Mouse (Mus musculus) liver, adult 2 months (tissue): Measurements from ENCODE around the gene Etnk2. TPM values are rescaled to one million over a fixed set of nuclear protein-coding genes. Genes with fewer than 3 reads are reported as not detected.

Experiments used
- DNase-seq: peaks from one replicate; pipeline ENCODE4 v3.0.0-alpha.2; 2011; ENCODE audit warnings: low read depth, low spot score; ENCODE audit errors: extremely low read depth
- H3K27ac ChIP-seq: fragments of 200-500 bp; replicated peaks from 2 replicates; pipeline ENCODE4 v1.5.1; 2012; ENCODE audit warnings: low read depth, mild to moderate bottlenecking, control low read depth, inconsistent platforms, low read length; ENCODE audit not compliant: insufficient read depth
- H3K27me3 ChIP-seq: fragments of 200-500 bp; 2 replicates; pipeline ENCODE4 v1.6.1; 2012; ENCODE audit warnings: mild to moderate bottlenecking, moderate library complexity, low read length, inconsistent platforms; ENCODE audit not compliant: control insufficient read depth, insufficient read depth
- H3K36me3 ChIP-seq: fragments of 200-500 bp; 2 replicates; pipeline ENCODE4 v1.6.1; 2012; ENCODE audit warnings: low read length, inconsistent platforms; ENCODE audit not compliant: control insufficient read depth, insufficient read depth
- H3K4me1 ChIP-seq: fragments of 200-500 bp; 2 replicates; pipeline ENCODE4 v1.6.1; 2011; ENCODE audit warnings: low read length; ENCODE audit not compliant: control insufficient read depth, insufficient read depth
- H3K4me3 ChIP-seq: fragments of 200-500 bp; 2 replicates; pipeline ENCODE4 v1.5.1; 2011; ENCODE audit warnings: low read depth, mild to moderate bottlenecking, control low read depth, low read length, moderate library complexity; ENCODE audit not compliant: insufficient read depth
- H3K79me2 ChIP-seq: fragments of 200-500 bp; 2 replicates; pipeline ENCODE4 v1.6.1; 2012; ENCODE audit warnings: inconsistent platforms, mild to moderate bottlenecking, low read length, moderate library complexity; ENCODE audit not compliant: control insufficient read depth, insufficient read depth
- H3K9ac ChIP-seq: fragments of 200-500 bp; 2 replicates; pipeline ENCODE4 v1.6.1; 2012; ENCODE audit warnings: low read depth, mild to moderate bottlenecking, control low read depth, inconsistent platforms, low read length
- CTCF ChIP-seq: fragments of 200-500 bp; IDR thresholded peaks from 2 replicates; pipeline ENCODE4 v1.5.1; 2011; ENCODE audit warnings: low read depth, low read length, control low read depth
- POLR2A ChIP-seq: fragments of 200-500 bp; IDR thresholded peaks from 2 replicates; pipeline ENCODE4 v1.6.1; 2011; ENCODE audit warnings: low read length, control low read depth; ENCODE audit not compliant: insufficient read depth; ENCODE audit errors: extremely low read depth
- WGBS: fragments of 180-500 bp; shearing (Covaris S2); methylation state at CpG from one replicate; pipeline ENCODE4 v1.1.7; 2018; 5-methylcytosine and 5-hydroxymethylcytosine counted together
- polyA plus RNA-seq: library from polyadenylated mRNA; depleted of rRNA; stranded (reverse); fragments of >200 nt; gene quantifications from 2 replicates; pipeline ENCODE4 v1.2.3, GENCODE M21; 2012
- total RNA-seq: library from RNA; depleted of rRNA; stranded (reverse); fragments of >200 nt; gene quantifications from 2 replicates; pipeline ENCODE4 v1.2.3, GENCODE M21; 2014

The Etnk2 gene
- total and polyA plus RNA-seq, 2 experiments = 249 to 389 TPM

DNA sequence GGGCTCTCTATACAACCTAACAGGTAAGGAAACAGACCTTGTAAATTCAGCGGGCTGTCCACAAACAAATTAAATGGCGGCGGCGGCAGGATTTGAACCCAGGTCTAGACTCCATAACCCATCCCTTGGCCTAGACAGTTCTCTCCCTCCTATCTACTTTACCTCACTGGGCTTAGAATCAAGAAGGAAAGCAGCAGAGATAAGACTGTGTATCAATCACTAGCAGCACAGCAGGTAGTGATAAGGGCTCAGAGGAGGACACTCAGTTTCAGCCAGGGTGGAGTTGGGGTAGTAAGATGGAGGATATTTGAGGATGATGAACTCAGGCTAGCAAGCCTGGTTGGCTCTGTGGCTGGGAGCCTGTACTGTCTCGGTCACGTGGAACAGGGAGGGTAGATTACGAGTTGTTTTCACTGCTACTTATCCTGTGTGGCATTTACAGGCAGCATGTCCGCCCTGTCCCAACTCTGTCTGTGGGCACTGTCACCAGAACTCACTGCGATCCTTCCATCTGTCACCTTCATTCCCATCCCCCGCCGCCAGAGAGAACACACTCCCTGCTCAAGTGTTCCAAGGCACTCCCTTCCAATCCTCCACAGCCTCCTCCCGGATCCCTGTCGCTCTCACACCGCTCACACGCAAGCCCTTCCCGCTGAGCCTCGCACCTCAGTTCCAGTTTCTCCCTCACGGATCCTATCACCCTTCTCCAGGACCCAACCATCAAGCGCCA, 24.3 kb downstream of the Etnk2 start:
- WGBS = 86% methylated on average over 19 of the region's 19 CpGs
- H3K36me3 ChIP-seq = peaks cover 2% of the 10 kb centered on the region; the same call in 1 of the 2 replicates
- TF ChIP-seq POLR2A (no peak), CTCF (no peak)

DNA sequence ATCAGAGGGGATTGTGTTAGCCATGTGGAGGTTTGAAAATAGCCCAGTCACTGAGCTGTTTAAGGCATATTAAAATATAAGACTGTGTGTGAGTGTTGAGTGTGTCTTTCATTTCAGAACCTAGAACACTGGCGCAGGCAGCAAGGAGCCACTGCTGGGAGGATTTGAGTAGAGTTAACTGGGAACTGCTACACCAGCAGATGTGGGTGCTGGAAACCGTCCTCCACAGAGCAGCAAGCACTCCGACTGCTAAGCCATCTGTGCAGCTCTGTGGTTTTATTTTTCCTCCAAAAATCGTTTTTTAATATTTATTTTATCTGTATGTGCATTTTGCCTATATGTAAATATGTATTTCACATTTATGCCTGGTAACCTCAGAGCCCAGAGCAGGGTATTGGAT, 31.3 kb downstream of the Etnk2 start:
- WGBS = 74% methylated on average over 4 of the region's 4 CpGs
- no peak overlapping the region for H3K27ac ChIP-seq
- peaks cover 2% of the 10 kb centered on the region; the same call in 1 of the 2 replicates for H3K36me3 ChIP-seq
- H3K9ac ChIP-seq = no peak overlapping the region
- DNase-seq = no peak
- peaks cover 5% of the 10 kb centered on the region; the same call in 1 of the 2 replicates for H3K79me2 ChIP-seq
- no peak overlapping the region for H3K4me3 ChIP-seq
- H3K4me1 ChIP-seq = no peaks in the 10 kb centered on the region
- H3K27me3 ChIP-seq = no peaks in the 10 kb centered on the region
- TF ChIP-seq CTCF (no peak), POLR2A (no peak)

More for the DNA sequence above, 24.3 kb downstream of the Etnk2 start:
- Histone ChIP-seq H3K9ac (no peak overlapping the region), H3K79me2 (no peaks in the 10 kb centered on the region), H3K27me3 (no peaks in the 10 kb centered on the region), H3K27ac (no peak overlapping the region), H3K4me1 (no peaks in the 10 kb centered on the region), H3K4me3 (no peak overlapping the region)
- no peak for DNase-seq

DNA sequence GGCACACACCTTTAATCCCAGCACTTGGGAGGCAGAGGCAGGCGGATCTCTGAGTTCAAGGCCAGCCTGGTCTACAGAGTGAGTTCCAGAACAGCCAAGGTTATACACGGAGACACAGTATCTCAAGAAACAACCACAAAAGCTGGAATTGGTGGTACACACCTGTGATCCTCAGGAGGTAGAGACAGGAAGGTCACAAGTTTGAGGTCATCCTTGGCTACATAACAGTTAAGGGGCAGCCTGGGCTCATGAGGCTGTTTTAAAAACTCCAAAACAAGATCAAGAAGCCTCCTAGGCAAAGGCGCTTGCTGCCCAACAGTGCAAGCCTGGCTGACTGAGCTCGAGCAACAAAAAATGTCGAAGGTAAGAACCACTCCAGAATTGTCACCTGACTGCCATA, 33.3 kb downstream of the Etnk2 start:
- no peak for DNase-seq
- H3K4me1 ChIP-seq = no peaks in the 10 kb centered on the region
- no peak overlapping the region for H3K4me3 ChIP-seq
- H3K27ac ChIP-seq = no peak overlapping the region
- 92% methylated on average over 5 of the region's 5 CpGs for WGBS
- H3K9ac ChIP-seq = no peak overlapping the region
- TF ChIP-seq POLR2A = no peak
- no peak for TF ChIP-seq CTCF
- no peaks in the 10 kb centered on the region for H3K27me3 ChIP-seq
- H3K36me3 ChIP-seq = peaks cover 2% of the 10 kb centered on the region; the same call in 1 of the 2 replicates
- H3K79me2 ChIP-seq = peaks cover 10% of the 10 kb centered on the region; the same call in 1 of the 2 replicates

DNA sequence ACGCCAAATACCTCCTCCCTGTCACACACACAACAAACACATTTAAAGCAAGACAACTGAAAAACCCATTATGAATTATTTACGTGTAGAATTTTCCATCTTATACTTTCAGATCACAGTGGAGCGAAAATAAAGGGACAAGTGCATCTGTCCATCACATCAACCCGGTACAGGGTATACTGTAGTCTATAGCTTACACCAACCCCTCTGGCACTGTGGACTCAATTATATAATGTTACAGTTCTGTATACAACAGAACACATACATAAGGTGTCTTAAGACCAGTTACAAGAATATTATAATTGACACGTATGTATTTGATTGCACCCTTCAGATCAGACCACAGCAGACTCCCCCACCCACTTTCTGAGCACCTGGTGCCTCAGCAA, 33.7 kb downstream of the Etnk2 start:
- Histone ChIP-seq H3K79me2 (peaks cover 10% of the 10 kb centered on the region; the same call in 1 of the 2 replicates), H3K4me3 (no peak overlapping the region), H3K36me3 (peaks cover 2% of the 10 kb centered on the region; the same call in 1 of the 2 replicates), H3K27ac (no peak overlapping the region), H3K27me3 (no peaks in the 10 kb centered on the region), H3K4me1 (no peaks in the 10 kb centered on the region), H3K9ac (no peak overlapping the region)
- TF ChIP-seq POLR2A (no peak), CTCF (no peak)
- DNase-seq = no peak
- WGBS = 94% methylated on average over 5 of the region's 5 CpGs

DNA sequence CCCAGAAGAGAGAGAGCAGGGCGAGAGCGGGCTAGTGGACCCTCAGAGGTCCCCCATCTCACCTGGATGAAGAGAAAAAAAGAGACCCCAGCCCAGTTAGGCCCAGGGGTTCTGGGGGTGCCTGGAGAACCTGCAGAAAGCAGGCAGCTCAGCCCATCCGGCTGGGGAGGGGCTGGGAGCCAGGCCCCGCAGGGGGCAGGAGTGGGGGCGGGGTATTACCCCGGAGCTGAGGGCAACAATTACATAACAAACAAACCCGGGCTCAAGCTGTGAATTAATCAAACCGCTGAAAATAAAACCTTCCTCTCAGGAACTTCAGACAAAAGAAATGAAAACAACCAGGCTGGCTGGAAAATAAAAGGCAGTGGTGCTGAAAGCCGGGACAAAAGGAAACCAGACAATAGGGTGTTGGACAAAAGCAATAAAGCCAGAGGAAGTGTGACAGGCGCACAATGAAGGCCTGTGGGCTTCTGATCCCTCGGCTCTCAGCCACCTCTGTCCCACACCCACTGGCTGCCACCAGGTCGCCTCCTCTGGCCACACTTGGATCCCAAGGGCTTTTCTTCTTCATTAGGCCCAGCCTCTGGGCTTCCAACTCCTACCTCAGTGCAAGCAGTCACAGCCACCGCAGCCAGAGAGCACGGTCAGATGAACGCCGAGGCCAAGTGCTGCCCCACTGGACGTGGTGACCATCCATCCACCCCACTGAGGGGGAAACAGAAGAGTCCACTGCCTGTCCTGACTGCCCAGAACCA, 34.3 kb downstream of the Etnk2 start:
- Histone ChIP-seq H3K36me3 (no peaks in the 10 kb centered on the region; the same call in 1 of the 2 replicates), H3K4me1 (no peaks in the 10 kb centered on the region), H3K27ac (no peak overlapping the region), H3K27me3 (no peaks in the 10 kb centered on the region), H3K4me3 (no peak overlapping the region), H3K79me2 (peaks cover 10% of the 10 kb centered on the region; the same call in 1 of the 2 replicates), H3K9ac (no peak overlapping the region)
- WGBS = 55% methylated on average over 17 of the region's 17 CpGs
- no peak for DNase-seq
- TF ChIP-seq POLR2A = no peak
- no peak for TF ChIP-seq CTCF
